Mouse (Mus musculus) inflammation-experienced regulatory T-cells, adult 6 months (primary cell): Measurements from ENCODE around the gene Acaca. TPM values are rescaled to one million over a fixed set of nuclear protein-coding genes. Genes with fewer than 3 reads are reported as not detected.

Source experiments
- ATAC-seq: one replicate; pipeline ENCODE4 v1.8.0; 2017
- polyA plus RNA-seq, 3 experiments: library from polyadenylated mRNA; unstranded; fragments of 100-300 nt; shearing (Covaris generic); gene quantifications; one replicate each; pipeline ENCODE4 v1.2.1; 2017

The Acaca gene
- polyA plus RNA-seq: 1 to 10 TPM; 3.5 to 4.9 (median 4.8) TPM

DNA sequence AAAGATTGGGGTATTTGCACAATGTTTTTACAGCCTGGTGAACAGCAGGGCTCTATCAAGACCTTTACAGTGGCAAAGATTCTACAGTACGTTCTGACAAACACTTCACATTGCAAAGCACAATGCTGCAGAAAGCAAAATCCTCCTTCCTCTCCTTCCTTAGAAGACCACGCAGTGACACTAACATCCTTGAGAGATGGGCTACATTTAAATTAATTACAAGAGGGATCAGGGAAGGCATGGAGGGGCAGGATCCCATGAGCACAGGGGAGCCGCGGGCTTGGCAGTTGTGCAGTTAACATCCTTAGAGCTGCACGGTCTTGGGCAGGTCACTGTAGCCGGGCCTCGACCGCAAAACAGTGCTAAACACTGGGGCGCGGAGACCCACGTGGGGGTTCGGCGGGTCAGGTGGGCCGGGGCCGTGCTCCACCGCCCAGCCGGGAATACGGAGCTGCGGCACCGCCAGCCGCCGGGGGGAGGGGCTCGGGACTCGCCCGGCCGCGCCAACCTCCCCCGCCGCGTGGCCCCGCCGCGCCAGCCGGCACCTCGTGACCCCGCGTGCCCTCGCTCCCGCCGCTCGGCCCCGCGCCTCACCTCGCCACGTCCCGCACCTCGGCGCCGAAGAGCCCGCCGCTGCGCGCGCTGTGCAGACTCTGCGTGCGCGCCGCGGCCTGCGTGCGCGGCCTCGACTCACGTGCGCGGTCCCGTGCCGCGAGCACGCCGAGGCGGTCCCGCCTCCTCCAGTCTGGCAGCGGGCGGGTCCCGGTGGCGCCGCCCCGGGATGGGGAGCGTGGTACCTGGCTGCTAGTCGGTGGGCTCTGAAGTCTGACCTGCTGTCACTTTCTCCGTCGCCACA lies at the start of gene Acaca, which contains the start of gene Tada2a:
Gene Acaca (plus strand): TSS at position 730 of the 856 bp plus-strand sequence.
Gene Tada2a (minus strand): TSS at position 658 of the 856 bp plus-strand sequence.
- ATAC-seq: peak; percentile 78

DNA sequence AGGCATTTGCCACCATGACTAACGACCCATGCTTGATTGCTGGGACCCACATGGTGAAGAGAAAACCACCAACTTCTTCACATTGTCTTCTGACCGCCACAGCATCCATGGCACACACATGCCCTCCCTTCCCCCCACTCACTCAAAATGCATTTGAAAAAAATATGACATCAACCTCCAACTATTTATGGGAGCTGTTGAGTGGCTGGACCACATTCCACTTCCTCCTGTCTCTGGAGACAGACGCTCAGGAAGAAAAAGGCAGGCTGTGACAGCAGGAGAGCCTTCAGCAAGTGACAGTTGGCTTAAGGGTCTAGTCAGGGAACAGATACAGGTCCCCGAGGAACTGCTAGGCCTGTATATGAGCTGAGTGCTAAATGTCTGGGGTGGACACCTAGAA lies 49.6 kb upstream of the Acaca start:
- no peak for ATAC-seq

DNA sequence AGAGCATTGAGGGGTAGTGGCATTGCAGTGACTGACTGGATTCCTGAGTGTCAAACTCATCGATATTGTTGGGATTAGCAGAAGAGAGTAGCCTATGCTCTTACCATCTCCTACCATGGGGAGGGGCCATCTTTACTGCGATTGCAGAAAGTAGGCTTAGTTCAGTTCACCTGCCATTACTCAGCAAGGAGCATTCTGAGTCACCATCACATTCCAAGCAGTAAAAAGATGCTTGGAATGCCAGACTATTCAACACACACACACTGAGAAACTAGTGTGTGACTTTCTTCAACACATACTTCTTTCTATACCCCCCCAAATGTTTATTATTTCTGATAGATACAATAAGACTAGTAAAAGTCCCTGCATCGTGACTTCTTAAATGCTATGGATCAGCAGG lies 49.1 kb upstream of the Acaca start:
- ATAC-seq: no peak

DNA sequence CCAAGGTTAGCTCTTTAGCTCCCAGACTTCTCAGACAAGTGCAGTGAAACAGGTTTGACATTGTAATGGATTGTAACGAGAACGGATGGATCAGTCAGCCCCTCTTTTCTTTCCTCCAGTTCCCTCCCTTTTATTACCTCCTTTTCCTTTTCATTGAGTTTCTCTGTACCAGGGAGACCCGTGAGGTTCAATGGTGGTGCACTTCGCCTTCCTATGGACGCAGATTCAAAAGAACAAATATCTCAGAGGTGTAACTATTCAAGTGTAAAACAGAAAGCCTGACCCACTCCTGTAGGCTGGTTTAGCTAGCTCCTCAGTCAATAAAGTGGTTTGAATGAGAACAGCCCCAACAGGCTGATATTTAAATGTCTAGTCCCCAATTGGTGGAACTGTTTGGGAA lies 47.6 kb upstream of the Acaca start:
- no peak for ATAC-seq

DNA sequence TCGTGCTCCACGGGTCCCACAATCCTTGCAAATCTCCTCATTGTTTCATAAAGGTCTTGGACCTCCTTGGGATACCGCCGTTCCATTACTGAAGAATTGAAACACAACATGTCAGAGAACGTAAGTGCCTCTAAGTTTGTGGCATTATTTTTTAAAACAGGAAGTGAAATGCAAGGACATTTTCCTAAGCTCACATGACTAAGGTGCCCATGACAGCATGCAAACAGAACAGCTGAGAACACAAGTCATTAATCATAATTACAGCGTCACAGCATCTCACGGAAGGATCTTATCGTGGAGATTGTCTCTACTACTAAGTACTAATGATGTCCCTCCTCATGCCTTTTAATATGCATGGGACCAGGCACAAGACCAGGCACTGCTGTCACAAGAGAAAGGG lies 38.9 kb upstream of the Acaca start:
- ATAC-seq: no peak

DNA sequence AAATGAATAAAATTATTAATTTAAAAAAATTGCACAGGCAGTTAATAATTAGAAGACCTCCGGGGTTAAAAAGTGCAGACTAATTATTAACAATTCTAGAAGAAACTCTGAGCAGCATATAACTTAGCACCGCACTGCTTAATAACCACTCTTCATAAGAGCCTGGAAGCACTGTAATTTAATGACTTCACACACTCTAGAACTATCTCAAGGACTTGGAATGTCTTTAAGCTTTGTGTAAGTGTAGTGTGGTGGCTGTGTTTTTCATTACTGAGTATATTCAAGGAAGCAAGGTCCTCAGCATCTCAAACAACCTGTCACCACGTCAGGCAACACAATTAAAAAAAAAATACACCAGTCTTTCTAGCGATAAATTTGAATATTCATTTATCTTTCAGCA lies 34.4 kb upstream of the Acaca start:
- ATAC-seq: no peak

DNA sequence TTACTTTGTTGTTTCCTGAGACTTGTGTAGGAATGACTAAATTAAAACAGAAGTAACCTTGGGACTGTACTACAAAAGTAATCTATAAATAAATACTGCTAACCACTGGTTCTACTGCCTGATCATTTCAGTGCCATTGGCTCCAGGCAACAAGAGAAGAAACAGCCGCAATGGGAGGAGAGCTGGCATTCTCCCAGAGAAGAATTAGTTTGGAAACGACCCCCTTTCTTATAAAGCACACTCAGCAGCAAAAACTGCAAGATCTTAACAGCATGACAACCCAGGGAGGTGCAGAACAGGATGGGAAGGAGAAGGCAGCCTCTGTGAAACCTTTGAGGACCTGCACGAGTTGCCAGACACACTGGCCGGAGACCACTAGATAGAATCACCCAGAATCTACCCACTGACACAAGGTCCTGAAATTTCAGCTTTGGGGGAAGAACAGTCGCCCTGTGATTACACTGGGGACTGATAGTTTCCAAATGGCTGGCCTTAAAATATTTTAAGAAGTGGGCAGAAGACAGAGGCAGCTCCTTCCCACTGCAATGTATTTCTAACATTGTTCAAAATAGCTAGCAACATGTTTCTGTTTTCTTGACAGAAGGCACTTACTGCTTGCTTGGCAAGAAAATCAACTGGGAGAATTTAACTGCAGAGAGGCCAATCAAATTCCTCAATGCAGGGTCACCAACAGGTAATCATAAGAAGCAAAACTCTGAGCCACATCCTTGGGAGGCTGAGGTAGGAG lies 32.0 kb upstream of the Acaca start:
- no peak for ATAC-seq

- ATAC-seq: no peak
Observed at GRCm38 (mm10) chr11:84101182-84101581, 28.3 kb upstream of the Acaca start.

DNA sequence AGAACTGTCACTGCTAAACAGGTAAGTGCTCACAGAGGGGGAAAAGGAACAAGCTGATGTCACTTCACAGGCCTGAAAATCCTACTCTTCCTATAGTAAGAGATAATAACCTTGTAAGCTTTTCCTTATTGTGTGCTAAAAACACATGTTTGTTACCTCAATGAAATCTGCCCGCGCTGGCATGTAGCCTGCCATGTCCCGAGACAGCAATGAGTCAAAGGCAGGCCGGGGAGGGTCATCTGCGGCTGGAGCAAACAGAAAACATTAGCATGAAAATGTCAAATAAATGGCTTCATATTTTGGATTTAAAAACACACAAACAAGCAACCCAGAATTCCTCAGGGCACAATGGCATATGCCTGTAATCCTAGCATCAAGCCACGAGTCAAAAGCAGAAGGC lies 25.4 kb upstream of the Acaca start:
- ATAC-seq: no peak

- no peak for ATAC-seq
Observed at GRCm38 (mm10) chr11:84107137-84107536, 22.3 kb upstream of the Acaca start.

DNA sequence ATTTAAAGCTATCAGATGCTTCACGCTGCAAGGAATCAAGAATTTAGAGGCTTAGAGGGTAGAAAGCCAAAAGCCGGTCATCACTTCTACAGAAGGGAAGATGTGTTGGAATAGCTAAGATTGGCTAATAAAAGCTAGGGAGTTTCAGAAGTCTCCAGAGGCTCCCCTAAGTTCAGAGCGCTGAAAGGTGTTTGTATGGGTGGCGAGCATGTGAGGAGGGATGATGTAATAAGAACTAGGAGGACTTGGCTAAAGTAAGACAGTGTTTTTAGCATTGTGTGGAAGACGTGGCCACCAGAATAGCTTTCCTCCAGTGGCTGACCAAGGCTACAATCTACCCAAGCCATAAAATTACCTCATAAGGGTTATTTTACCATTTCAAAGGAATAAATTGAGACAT lies 15.8 kb upstream of the Acaca start:
- no peak for ATAC-seq

GRCm38 (mm10) chr11:84115646-84116045 lies 13.8 kb upstream of the Acaca start:
- ATAC-seq: no peak

DNA sequence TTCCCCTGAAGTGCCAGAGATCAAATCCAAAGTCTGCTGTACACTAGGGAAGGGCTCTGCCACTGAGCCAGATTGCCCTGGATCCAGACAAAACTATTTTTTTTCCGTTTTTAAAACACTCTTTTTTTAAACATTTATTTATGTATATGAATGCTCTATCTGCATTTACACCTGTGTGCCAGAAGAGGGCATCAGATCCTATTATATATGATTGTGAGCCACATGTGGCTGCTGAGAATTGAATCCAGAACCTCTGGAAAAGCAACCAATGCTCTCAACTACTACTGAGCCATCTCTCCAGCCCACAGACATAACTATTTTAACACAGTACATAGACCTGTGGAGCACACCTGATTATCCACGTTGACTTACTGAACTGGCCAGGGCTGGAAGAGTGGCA lies 13.3 kb upstream of the Acaca start:
- no peak for ATAC-seq

GRCm38 (mm10) chr11:84117431-84117830 lies 12.0 kb upstream of the Acaca start:
- no peak for ATAC-seq

DNA sequence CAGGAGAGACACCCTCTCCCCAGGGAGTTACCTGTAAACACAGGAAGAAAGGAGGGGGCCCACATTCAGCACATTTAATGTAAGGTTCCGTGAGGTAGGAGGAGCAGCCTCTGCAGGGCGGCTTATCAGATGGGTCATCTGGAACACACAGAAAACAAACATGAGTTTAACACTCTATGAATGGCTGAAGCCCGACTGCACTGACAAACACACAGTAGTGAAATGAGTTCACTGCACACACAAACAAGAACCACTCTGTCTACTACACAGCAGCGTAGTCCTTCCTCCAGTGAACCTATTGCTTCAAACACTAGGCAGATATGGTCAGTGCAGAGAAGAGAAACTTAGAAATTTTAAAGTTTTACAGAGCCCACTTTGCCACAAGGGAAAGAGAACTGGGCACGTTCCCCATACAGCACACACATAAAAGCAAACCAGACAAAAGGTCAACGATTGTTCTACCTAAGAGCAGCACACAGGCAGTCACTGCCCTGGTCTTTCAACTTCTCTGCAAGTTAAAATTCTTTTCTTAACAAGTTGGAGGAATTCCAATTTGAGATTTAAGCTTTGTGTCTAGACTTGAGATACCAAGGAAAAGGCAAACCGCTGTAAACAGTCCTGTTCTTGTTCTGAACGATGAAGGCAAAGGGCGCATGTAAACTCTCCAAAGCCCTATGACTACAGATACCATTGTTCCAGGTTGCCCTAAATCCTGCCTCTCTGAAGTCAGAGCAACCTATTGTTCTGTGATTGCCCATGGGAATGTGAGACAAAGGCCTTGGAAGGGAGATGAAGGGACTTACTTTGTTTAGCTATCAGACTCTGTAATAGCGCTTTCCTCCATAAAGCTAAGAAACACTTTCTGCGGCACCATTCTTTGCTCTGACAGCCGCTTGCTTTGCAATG lies 8.2 kb upstream of the Acaca start:
- ATAC-seq: no peak

DNA sequence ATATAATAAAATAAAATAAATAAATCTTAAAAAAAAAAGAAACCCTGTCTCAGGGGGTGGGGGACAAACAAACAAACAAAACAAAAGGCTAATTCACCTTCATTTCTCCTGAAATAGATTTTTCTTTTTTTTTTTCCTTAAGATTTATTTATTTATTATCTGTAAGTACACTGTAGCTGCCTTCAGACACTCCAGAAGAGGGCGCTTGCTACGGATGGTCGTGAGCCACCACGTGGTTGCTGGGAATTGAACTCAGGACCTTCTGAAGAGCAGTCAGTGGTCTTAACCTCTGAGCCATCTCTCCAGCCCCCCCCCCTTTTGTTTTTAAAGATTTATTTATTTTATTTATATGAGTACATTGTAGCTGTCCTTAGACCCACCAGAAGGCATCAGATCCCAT lies 1.5 kb upstream of the Acaca start:
- ATAC-seq: no peak

- no peak for ATAC-seq
Observed at GRCm38 (mm10) chr11:84129799-84130185, 320 bp downstream of the Acaca start.

DNA sequence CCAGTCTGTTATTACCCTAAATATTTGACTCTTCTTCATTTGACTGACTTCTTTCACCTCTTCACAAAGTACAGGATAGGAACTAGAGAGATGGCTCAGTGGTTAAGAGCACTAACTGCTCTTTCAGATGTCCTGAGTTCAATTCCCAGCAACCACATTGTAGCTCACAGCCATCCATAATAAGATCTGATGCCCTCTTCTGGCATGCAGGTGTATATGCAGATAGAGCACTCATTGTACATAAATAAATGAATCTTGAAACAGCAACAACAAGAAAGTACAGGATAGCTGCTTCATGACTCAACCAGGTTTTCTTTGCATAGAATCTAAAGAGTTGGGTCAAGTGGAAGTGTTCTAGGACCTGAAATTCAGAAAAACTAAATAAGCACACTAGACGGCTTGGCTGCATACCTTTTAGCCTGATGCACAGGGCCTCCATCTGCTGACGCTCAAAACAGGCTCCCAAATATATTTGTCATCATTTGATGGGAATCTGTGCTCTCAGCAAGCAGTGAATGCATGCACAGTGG lies 4.9 kb downstream of the Acaca start:
- ATAC-seq: no peak

DNA sequence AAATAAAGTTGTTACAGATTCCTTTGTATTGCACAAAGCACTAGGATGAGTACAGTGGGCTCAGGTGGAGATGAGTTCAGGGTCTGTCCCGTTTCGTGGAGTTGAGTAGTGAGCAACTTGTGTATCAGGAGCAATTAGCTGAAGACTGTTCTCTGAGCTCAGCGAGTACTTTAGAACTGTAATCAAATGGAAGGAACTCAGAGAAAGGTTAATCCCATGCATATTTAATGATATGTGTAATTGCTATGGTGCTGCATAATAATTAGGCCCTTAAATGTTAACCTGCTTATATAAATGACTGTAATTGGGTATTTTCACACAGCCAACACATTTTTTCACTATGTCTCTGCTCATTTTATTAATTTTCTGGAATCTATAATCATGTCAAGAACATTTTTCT lies 7.0 kb downstream of the Acaca start:
- ATAC-seq: no peak

- no peak for ATAC-seq
Observed at GRCm38 (mm10) chr11:84141752-84142151, 12.3 kb downstream of the Acaca start.

DNA sequence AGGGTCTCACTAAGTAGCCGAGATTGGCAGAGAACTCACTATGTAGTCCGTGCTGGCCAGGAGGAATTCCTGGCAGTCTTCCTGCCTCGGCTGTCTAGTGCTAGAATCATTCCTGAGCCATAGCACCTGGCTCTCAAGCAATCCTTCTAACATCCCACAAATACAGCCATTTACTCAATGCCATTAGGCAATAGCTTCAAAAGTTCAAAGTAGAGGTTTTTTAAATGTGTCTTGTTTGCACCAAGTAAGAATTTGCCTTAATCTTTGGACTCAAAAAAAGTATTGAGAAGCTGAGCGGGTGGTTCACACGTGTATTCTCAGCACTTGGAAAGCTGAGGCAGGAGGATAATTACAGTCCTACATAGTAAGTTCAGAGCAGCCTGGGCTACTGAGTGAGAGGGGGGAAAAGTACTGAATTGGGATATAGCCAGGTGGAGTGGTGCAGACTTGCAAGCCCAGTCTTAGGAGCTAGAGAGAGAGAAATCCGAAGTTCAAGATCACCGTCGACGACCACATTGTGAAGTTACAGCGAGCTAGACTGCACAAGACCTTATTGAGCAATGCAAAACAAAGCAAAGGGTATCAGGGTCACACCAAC lies 15.8 kb downstream of the Acaca start:
- ATAC-seq: no peak

DNA sequence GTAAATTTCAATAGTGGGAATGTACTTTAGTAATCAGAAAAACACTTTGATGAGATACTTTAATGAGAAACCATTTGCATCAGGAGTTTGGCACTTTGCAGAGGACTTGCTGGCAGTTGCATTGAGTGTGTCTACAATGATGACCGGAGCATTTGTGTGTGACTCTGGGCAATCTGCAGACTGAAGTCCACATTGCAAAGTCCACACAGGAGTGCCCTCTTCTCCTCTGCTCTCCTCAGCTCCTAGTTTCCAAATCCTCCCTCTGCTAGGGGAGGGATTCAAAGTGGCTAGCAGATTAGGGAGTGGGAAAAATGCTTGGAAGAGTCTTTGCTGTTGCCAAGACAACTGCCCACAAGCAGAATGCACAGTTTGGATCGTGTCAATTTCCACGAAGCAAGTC lies 16.6 kb downstream of the Acaca start:
- ATAC-seq: no peak
